Mouse (Mus musculus) left cerebral cortex, adult 9 months (tissue): ENCODE results near the gene Ptpn6.
"Not testable (repeated sequence)": the region's sequence is repeated elsewhere in the genome, so short reads cannot be mapped to it uniquely, and the experiment has no call there.

ENCODE experiments used
- DNase-seq, 2 experiments: peaks; one replicate each; pipeline ENCODE4 v3.0.0; 2022; ENCODE audit warnings: low spot score in 2 of 2

Ptpn6 gene

GRCm38 (mm10) chr6:124699962-124700610 is 38.4 kb downstream of the Ptpn6 start:
- DNase-seq, result peak in 1 of 2 experiments; percentile 66

GRCm38 (mm10) chr6:124699366-124699765 is 39.1 kb downstream of the Ptpn6 start:
- DNase-seq, result no peak

- DNase-seq, result no peak
Observed at GRCm38 (mm10) chr6:124698751-124699150, 39.8 kb downstream of the Ptpn6 start.

- no peak for DNase-seq
Observed at GRCm38 (mm10) chr6:124696441-124697150, 41.9 kb downstream of the Ptpn6 start.

- peak in 1 of 2 experiments; percentile 42 for DNase-seq
Observed at GRCm38 (mm10) chr6:124694166-124694955, 44.2 kb downstream of the Ptpn6 start.

GRCm38 (mm10) chr6:124693243-124693981 is 45.1 kb downstream of the Ptpn6 start:
- DNase-seq, result no peak

- no peak for DNase-seq
Observed at GRCm38 (mm10) chr6:124690517-124690916, 48.0 kb downstream of the Ptpn6 start.

- no peak for DNase-seq
Observed at GRCm38 (mm10) chr6:124689011-124689410, 49.5 kb downstream of the Ptpn6 start.

GRCm38 (mm10) chr6:124688151-124688758 is 50.3 kb downstream of the Ptpn6 start:
- DNase-seq, result no peak

GRCm38 (mm10) chr6:124686644-124687043 is 51.9 kb downstream of the Ptpn6 start:
- DNase-seq, result not testable (repeated sequence)

GRCm38 (mm10) chr6:124685606-124686386 is 52.7 kb downstream of the Ptpn6 start:
- DNase-seq, result no peak

- DNase-seq, result peak in 1 of 2 experiments; percentile 37
Observed at GRCm38 (mm10) chr6:124683591-124684417, 54.7 kb downstream of the Ptpn6 start.

- DNase-seq, result not testable (repeated sequence)
Observed at GRCm38 (mm10) chr6:124682291-124682690, 56.2 kb downstream of the Ptpn6 start.

GRCm38 (mm10) chr6:124679486-124679885 is 59.0 kb downstream of the Ptpn6 start:
- DNase-seq, result peak in 1 of 2 experiments; percentile 37

GRCm38 (mm10) chr6:124678769-124679168 is 59.7 kb downstream of the Ptpn6 start:
- no peak for DNase-seq

GRCm38 (mm10) chr6:124676171-124676570 is 62.3 kb downstream of the Ptpn6 start:
- no peak for DNase-seq

- DNase-seq, result no peak
Observed at GRCm38 (mm10) chr6:124674591-124674990, 63.9 kb downstream of the Ptpn6 start.

GRCm38 (mm10) chr6:124673619-124674018 is 64.9 kb downstream of the Ptpn6 start:
- peak in 1 of 2 experiments; percentile 58 for DNase-seq

GRCm38 (mm10) chr6:124672100-124672499 is 66.4 kb downstream of the Ptpn6 start:
- no peak for DNase-seq
